Mouse (Mus musculus): Measurements from ENCODE around the gene Gm38394. TPM values are rescaled to one million over a fixed set of nuclear protein-coding genes. Genes with fewer than 3 reads are reported as not detected.
"Not testable (repeated sequence)": the region's sequence is repeated elsewhere in the genome, so short reads cannot be mapped to it uniquely, and the experiment has no call there.

Gene Gm38394
- polyA plus RNA-seq, 1 experiment = 5.5 TPM

DNA sequence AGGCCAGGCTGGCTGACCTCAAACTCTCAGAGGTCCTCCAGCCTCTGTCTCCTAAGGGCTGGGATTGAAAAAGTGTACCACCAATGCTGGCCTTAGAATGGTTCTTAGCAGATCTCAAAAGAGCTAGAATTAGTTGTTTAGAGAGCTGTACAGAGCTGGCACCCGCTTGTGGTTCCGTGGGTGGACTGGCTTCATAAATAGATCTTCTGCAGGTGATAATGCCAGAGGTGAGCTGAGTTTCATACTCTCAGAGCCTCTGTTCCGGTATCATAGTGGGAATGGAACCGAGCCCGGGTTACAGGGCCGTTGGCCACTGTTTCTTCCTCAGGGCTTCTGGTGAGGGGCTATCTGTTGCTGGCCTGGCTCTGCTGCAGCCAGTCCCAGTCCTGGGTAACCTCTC, 29.9 kb upstream of the Gm38394 start:
- no peak overlapping the region for H3K4me3 ChIP-seq (ENCODE audit: insufficient read depth, low read length)
- peaks cover 1% of the 10 kb centered on the region; the same call in 1 of the 2 replicates for H3K4me1 ChIP-seq (ENCODE audit: control insufficient read depth, insufficient read depth, low read length)
- TF ChIP-seq POLR2A (IDR thresholded peaks at IDR 0.05; ENCODE audit: extremely low read depth, insufficient read depth, low read length) = no peak
- no peak for TF ChIP-seq CTCF (IDR thresholded peaks at IDR 0.05; ENCODE audit: extremely low read depth, insufficient read depth, low read length)
- no peak overlapping the region for H3K27ac ChIP-seq (ENCODE audit: insufficient read depth, low read length)

DNA sequence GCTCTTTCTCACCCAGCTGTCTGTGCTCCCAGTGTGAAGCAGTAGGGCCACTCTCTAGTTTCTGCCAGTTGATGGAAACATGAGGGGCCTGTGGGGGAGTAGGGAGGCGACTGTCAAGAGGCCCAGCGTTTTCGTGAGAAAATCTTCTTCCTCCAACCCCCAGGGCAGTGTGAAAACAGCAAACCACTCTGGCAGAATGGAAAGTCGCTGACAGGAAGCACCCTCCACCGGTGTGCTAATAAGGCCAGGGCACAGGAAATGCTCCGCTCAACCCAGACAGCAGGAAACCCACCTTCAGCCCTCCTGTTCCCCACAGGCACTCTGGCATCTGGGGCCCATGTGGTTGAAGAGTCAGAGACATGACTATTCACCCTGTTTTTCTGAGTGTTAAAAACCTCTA, 28.8 kb upstream of the Gm38394 start, which contains the start of gene Lax1:
Gene Lax1 (minus strand): TSS at position 212 of the 400 bp plus-strand sequence.
- Histone ChIP-seq H3K27ac (ENCODE audit: insufficient read depth, low read length) (no peak within 1 kb of the TSS), H3K4me1 (ENCODE audit: control insufficient read depth, insufficient read depth, low read length) (peaks cover 3% of the 10 kb centered on the region), H3K4me3 (ENCODE audit: insufficient read depth, low read length) (no peak within 1 kb of the TSS)
- no peak for TF ChIP-seq POLR2A (IDR thresholded peaks at IDR 0.05; ENCODE audit: extremely low read depth, insufficient read depth, low read length)
- no peak for TF ChIP-seq CTCF (IDR thresholded peaks at IDR 0.05; ENCODE audit: extremely low read depth, insufficient read depth, low read length)

- TF ChIP-seq CTCF (IDR thresholded peaks at IDR 0.05; ENCODE audit: extremely low read depth, insufficient read depth, low read length) (no peak), POLR2A (IDR thresholded peaks at IDR 0.05; ENCODE audit: extremely low read depth, insufficient read depth, low read length) (no peak)
- H3K4me3 ChIP-seq (ENCODE audit: insufficient read depth, low read length) = no peak overlapping the region
- peaks cover 3% of the 10 kb centered on the region for H3K4me1 ChIP-seq (ENCODE audit: control insufficient read depth, insufficient read depth, low read length)
- no peak overlapping the region for H3K27ac ChIP-seq (ENCODE audit: insufficient read depth, low read length)
Measured at GRCm38 (mm10) chr1:133688301-133688700, 27.2 kb upstream of the Gm38394 start.

GRCm38 (mm10) chr1:133685749-133686519, 24.8 kb upstream of the Gm38394 start:
- TF ChIP-seq CTCF (IDR thresholded peaks at IDR 0.05; ENCODE audit: extremely low read depth, insufficient read depth, low read length) = no peak
- no peak for TF ChIP-seq POLR2A (IDR thresholded peaks at IDR 0.05; ENCODE audit: extremely low read depth, insufficient read depth, low read length)
- Histone ChIP-seq H3K4me3 (ENCODE audit: insufficient read depth, low read length) (no peak overlapping the region), H3K4me1 (ENCODE audit: control insufficient read depth, insufficient read depth, low read length) (peaks cover 3% of the 10 kb centered on the region), H3K27ac (ENCODE audit: insufficient read depth, low read length) (no peak overlapping the region)

- H3K4me1 ChIP-seq (ENCODE audit: control insufficient read depth, insufficient read depth, low read length) = no peaks in the 10 kb centered on the region
- TF ChIP-seq POLR2A (IDR thresholded peaks at IDR 0.05; ENCODE audit: extremely low read depth, insufficient read depth, low read length) = no peak
- no peak overlapping the region for H3K27ac ChIP-seq (ENCODE audit: insufficient read depth, low read length)
- no peak overlapping the region for H3K4me3 ChIP-seq (ENCODE audit: insufficient read depth, low read length)
Measured at GRCm38 (mm10) chr1:133671801-133672200, 10.7 kb upstream of the Gm38394 start.

DNA sequence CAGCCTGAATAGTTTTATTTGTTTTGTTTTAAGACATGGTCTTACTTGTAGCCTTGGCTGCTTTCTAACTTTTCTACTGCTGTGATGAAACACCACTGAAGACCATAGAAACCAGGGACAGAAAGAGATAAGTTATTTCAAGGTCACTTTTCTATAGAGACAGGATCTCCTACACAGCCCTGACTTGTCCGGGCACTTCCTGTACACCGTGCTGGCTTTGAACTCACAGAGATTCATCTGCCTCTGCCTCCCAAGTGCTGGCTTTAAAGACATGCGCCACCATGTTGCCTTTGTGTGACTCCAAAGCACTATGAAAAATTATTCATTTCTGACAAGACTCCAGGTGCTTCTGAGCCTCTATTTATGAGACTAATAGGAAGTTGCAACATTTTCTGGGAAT, 10.1 kb upstream of the Gm38394 start:
- Histone ChIP-seq H3K27ac (ENCODE audit: insufficient read depth, low read length) (no peak overlapping the region), H3K4me3 (ENCODE audit: insufficient read depth, low read length) (no peak overlapping the region), H3K4me1 (ENCODE audit: control insufficient read depth, insufficient read depth, low read length) (no peaks in the 10 kb centered on the region)
- TF ChIP-seq POLR2A (IDR thresholded peaks at IDR 0.05; ENCODE audit: extremely low read depth, insufficient read depth, low read length) (no peak), CTCF (IDR thresholded peaks at IDR 0.05; ENCODE audit: extremely low read depth, insufficient read depth, low read length) (no peak)

GRCm38 (mm10) chr1:133670776-133671175, 9.7 kb upstream of the Gm38394 start:
- no peak overlapping the region for H3K4me3 ChIP-seq (ENCODE audit: insufficient read depth, low read length)
- TF ChIP-seq POLR2A (IDR thresholded peaks at IDR 0.05; ENCODE audit: extremely low read depth, insufficient read depth, low read length) (no peak), CTCF (IDR thresholded peaks at IDR 0.05; ENCODE audit: extremely low read depth, insufficient read depth, low read length) (no peak)
- H3K4me1 ChIP-seq (ENCODE audit: control insufficient read depth, insufficient read depth, low read length) = no peaks in the 10 kb centered on the region
- no peak overlapping the region for H3K27ac ChIP-seq (ENCODE audit: insufficient read depth, low read length)

DNA sequence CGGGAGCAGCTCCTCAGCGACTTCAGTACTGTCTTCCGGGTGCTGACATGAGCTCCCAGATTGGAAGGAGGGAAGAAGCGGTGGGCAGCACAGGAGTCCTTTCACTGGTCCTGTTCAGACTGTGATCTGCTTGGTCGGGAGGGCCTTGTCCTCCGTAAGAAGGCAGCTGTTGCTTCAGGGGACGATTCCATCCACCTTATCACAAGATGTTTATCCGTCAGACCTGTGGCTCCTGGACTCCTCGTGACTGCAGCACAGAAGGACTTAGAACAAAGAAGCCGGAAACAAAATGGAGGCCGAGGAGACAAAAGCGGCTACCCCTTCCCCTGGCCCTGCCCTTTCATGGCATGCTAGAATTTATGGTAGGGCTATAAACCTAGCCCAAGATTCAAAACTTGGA, 9.1 kb upstream of the Gm38394 start:
- TF ChIP-seq CTCF (IDR thresholded peaks at IDR 0.05; ENCODE audit: extremely low read depth, insufficient read depth, low read length) (no peak), POLR2A (IDR thresholded peaks at IDR 0.05; ENCODE audit: extremely low read depth, insufficient read depth, low read length) (no peak)
- H3K4me1 ChIP-seq (ENCODE audit: control insufficient read depth, insufficient read depth, low read length) = no peaks in the 10 kb centered on the region

DNA sequence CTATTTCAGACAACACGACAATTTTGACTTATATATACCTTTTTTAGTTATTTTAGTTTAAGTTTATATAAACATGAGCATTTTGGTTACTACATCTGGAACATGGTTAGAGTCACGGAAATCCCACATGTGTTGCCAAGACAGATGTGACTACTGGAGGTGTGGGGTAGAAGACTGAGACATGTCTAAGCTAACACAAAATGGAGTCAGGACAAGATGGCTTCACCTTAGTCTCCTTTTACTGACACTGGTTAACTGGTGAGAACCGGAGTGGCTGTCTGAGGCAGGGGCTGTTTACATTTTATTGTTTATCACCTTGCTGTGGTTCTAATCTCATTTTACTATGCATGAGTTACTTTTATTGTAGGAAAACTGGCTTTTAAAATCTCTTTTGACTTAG, 7.5 kb upstream of the Gm38394 start:
- H3K27ac ChIP-seq (ENCODE audit: insufficient read depth, low read length) = no peak overlapping the region
- H3K4me3 ChIP-seq (ENCODE audit: insufficient read depth, low read length) = no peak overlapping the region
- TF ChIP-seq CTCF (IDR thresholded peaks at IDR 0.05; ENCODE audit: extremely low read depth, insufficient read depth, low read length) = no peak
- no peak for TF ChIP-seq POLR2A (IDR thresholded peaks at IDR 0.05; ENCODE audit: extremely low read depth, insufficient read depth, low read length)
- H3K4me1 ChIP-seq (ENCODE audit: control insufficient read depth, insufficient read depth, low read length) = peaks cover 2% of the 10 kb centered on the region

More for the DNA sequence above, 9.1 kb upstream of the Gm38394 start:
- Histone ChIP-seq H3K27ac (ENCODE audit: insufficient read depth, low read length) (no peak overlapping the region), H3K4me3 (ENCODE audit: insufficient read depth, low read length) (no peak overlapping the region)

GRCm38 (mm10) chr1:133667721-133668120, 6.6 kb upstream of the Gm38394 start:
- peaks cover 3% of the 10 kb centered on the region for H3K4me1 ChIP-seq (ENCODE audit: control insufficient read depth, insufficient read depth, low read length)
- TF ChIP-seq POLR2A (IDR thresholded peaks at IDR 0.05; ENCODE audit: extremely low read depth, insufficient read depth, low read length) (no peak), CTCF (IDR thresholded peaks at IDR 0.05; ENCODE audit: extremely low read depth, insufficient read depth, low read length) (no peak)
- H3K4me3 ChIP-seq (ENCODE audit: insufficient read depth, low read length) = no peak overlapping the region
- no peak overlapping the region for H3K27ac ChIP-seq (ENCODE audit: insufficient read depth, low read length)

- not testable (repeated sequence) for H3K4me1 ChIP-seq (ENCODE audit: control insufficient read depth, insufficient read depth, low read length); H3K27ac ChIP-seq (ENCODE audit: insufficient read depth, low read length)
Measured at GRCm38 (mm10) chr1:133665713-133666112, 4.6 kb upstream of the Gm38394 start.

More at GRCm38 (mm10) chr1:133665713-133666112, 4.6 kb upstream of the Gm38394 start:
- H3K4me3 ChIP-seq (ENCODE audit: insufficient read depth, low read length) = not testable (repeated sequence)

Measured in cortical plate, adult 2 months (tissue).